ENCODE assay signal across 8 mouse cellular contexts in the genomic region with DNA sequence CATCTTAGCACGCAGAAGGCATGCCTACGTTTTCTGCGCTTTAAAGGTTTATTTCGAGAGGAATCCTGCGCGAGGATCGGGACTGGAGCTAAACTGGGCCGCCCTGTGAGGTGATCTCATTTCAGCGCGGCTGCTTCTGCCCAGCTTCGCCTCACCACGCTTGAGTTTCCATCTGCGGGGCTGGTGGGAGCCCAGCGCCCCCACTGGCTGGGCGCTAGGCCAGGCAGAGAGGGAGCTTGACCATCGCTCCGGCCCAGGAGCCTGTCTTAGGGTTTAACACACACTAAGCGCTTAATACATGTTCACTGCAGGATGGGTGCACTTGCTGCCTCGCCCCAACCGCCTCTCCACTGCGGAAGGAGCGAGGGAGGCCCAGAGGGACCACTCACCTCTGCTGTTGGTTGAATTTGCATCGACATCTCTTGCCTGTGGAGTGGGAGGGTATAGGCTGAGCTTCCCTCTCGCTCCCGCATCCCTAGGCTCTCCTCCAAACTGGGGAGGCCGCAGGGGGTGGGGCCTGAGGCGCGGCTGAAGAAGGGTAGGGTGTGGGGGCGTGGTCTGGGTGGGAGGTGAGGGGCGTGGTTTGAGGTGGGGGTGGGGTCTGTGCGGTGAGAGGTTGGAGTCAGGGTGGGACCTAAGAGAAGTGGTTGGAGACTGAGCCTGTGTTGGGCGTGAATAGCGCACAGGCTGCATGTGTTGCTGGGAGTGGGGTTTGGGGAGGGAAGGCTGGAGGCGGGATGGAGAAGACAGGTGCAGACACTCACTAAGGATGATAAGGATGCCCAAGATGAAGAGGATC. TPM values are rescaled to one million over a fixed set of nuclear protein-coding genes. Genes with fewer than 3 reads are reported as not detected.
DNase-seq lines count a peak whose midpoint lies in the region; ATAC-seq and TF ChIP-seq lines count a peak whose summit lies in the region.

No protein-coding gene starts in this region.

- peak; percentile 60 for DNase-seq in kidney, postnatal 10 days
- no peak for DNase-seq in kidney, postnatal 14 days
- peak; percentile 87 for DNase-seq in cerebellum, adult 18-20 months
- peak; percentile 52 for DNase-seq in forebrain, postnatal 0 days
- no peak for DNase-seq in natural killer cell, adult 2 months (ENCODE audit: low spot score in 2 of 2)

- H3K27me3 ChIP-seq in forebrain, postnatal 0 days (ENCODE audit: insufficient read depth, low read length) = peaks cover 19% of the 10 kb centered on the region
- H3K27me3 ChIP-seq in hindbrain, embryonic 15.5 days = peaks cover 35% of the 10 kb centered on the region
- peaks cover 58% of the 10 kb centered on the region for H3K27me3 ChIP-seq in limb, embryonic 15.5 days
- H3K27me3 ChIP-seq in neural tube, embryonic 12.5 days (replicated peaks) = peaks cover 63% of the 10 kb centered on the region

- peak overlapping the region; percentile 23 for H3K4me3 ChIP-seq in forebrain, postnatal 0 days (ENCODE audit: low read depth, low read length)
- H3K4me3 ChIP-seq in hindbrain, embryonic 15.5 days = peak overlapping the region; percentile 48
- peak overlapping the region; percentile 27 for H3K4me3 ChIP-seq in limb, embryonic 15.5 days
- peak overlapping the region; percentile 9; the same call in 1 of the 2 replicates for H3K4me3 ChIP-seq in neural tube, embryonic 12.5 days

- ATAC-seq in forebrain, postnatal 0 days = peak; percentile 6; the same call in 1 of the 2 replicates
- no peak for ATAC-seq in hindbrain, embryonic 15.5 days (ENCODE audit: low FRiP score, low read depth)
- ATAC-seq in limb, embryonic 15.5 days (ENCODE audit: insufficient number of reproducible peaks, low FRiP score, low TSS enrichment, low read depth) = no peak
- ATAC-seq in neural tube, embryonic 12.5 days (ENCODE audit: low FRiP score, low read depth) = peak; percentile 18; the same call in 1 of the 2 replicates

- H3K4me1 ChIP-seq in forebrain, postnatal 0 days (ENCODE audit: insufficient read depth) = peaks cover 16% of the 10 kb centered on the region
- H3K4me1 ChIP-seq in hindbrain, embryonic 15.5 days (replicated peaks) = peaks cover 44% of the 10 kb centered on the region
- H3K4me1 ChIP-seq in limb, embryonic 15.5 days = peaks cover 73% of the 10 kb centered on the region
- H3K4me1 ChIP-seq in neural tube, embryonic 12.5 days = peaks cover 52% of the 10 kb centered on the region

- WGBS in forebrain, postnatal 0 days = 4% methylated on average over 34 of the region's 34 CpGs
- WGBS in hindbrain, embryonic 15.5 days = under 1% methylated on average over 34 of the region's 34 CpGs
- 3% methylated on average over 34 of the region's 34 CpGs for WGBS in limb, embryonic 15.5 days
- 1% methylated on average over 34 of the region's 34 CpGs for WGBS in neural tube, embryonic 12.5 days

- H3K4me2 ChIP-seq in forebrain, postnatal 0 days (ENCODE audit: low read depth) = peak overlapping the region; percentile 65
- H3K4me2 ChIP-seq in hindbrain, embryonic 15.5 days = peak overlapping the region; percentile 61
- H3K4me2 ChIP-seq in limb, embryonic 15.5 days = peak overlapping the region; percentile 39
- peak overlapping the region; percentile 58 for H3K4me2 ChIP-seq in neural tube, embryonic 12.5 days (replicated peaks)

- no peaks in the 10 kb centered on the region for H3K9me3 ChIP-seq in forebrain, postnatal 0 days (ENCODE audit: low read length)
- no peaks in the 10 kb centered on the region for H3K9me3 ChIP-seq in hindbrain, embryonic 15.5 days
- no peaks in the 10 kb centered on the region for H3K9me3 ChIP-seq in limb, embryonic 15.5 days
- H3K9me3 ChIP-seq in neural tube, embryonic 12.5 days = no peaks in the 10 kb centered on the region

- H3K9ac ChIP-seq in forebrain, postnatal 0 days = peak overlapping the region; percentile 22; the same call in 1 of the 2 replicates
- H3K9ac ChIP-seq in hindbrain, embryonic 15.5 days = 0 out of 2 replicates have a peak overlapping the region, but pooled peaks have one; percentile 3
- H3K9ac ChIP-seq in limb, embryonic 15.5 days = 0 out of 2 replicates have a peak overlapping the region, but pooled peaks have one; percentile 15
- H3K9ac ChIP-seq in neural tube, embryonic 12.5 days = no peak overlapping the region

- no peaks in the 10 kb centered on the region for H3K36me3 ChIP-seq in forebrain, postnatal 0 days (ENCODE audit: insufficient read depth)
- no peaks in the 10 kb centered on the region for H3K36me3 ChIP-seq in hindbrain, embryonic 15.5 days
- H3K36me3 ChIP-seq in limb, embryonic 15.5 days = no peaks in the 10 kb centered on the region
- no peaks in the 10 kb centered on the region for H3K36me3 ChIP-seq in neural tube, embryonic 12.5 days

- no peak overlapping the region for H3K27ac ChIP-seq in forebrain, postnatal 0 days (ENCODE audit: low read depth, low read length)
- no peak overlapping the region for H3K27ac ChIP-seq in hindbrain, embryonic 15.5 days (replicated peaks)
- H3K27ac ChIP-seq in limb, embryonic 15.5 days = peak overlapping the region; percentile 40; the same call in 1 of the 2 replicates
- H3K27ac ChIP-seq in neural tube, embryonic 12.5 days = no peak overlapping the region

- peak; percentile 36 for TF ChIP-seq CTCF in forebrain, postnatal 0 days (IDR thresholded peaks at IDR 0.05; ENCODE audit: low read depth)

RNA-seq across cellular contexts. Expression of gene Fxyd7, which starts 1.6 kb away (rescaled TPM):
- total RNA-seq in forebrain, postnatal 0 days (2014; rRNA removed) = 74.3 and 92.0 TPM in 2 replicates
- 167 and 231 TPM in 2 replicates for polyA plus RNA-seq in forebrain, postnatal 0 days (2015; fragmentation: Nextera tagmentation; extraction: Ambion mirVana)
- 265 and 282 TPM in 2 replicates for polyA plus RNA-seq in hindbrain, embryonic 15.5 days (2015; fragmentation: Nextera tagmentation; extraction: Ambion mirVana)
- polyA plus RNA-seq in limb, embryonic 15.5 days (2015; fragmentation: Nextera tagmentation; extraction: Ambion mirVana) = 13.1 and 19.0 TPM in 2 replicates
- 64.5 and 79.5 TPM in 2 replicates for polyA plus RNA-seq in neural tube, embryonic 12.5 days (2016; fragmentation: Nextera tagmentation; extraction: Ambion mirVana)

RNA-seq across cellular contexts. Expression of gene Fxyd1, which starts 4.2 kb away (rescaled TPM):
- total RNA-seq in forebrain, postnatal 0 days (2014; rRNA removed) = 14.9 and 19.5 TPM in 2 replicates
- 56.8 and 66.3 TPM in 2 replicates for polyA plus RNA-seq in forebrain, postnatal 0 days (2015; fragmentation: Nextera tagmentation; extraction: Ambion mirVana)
- polyA plus RNA-seq in hindbrain, embryonic 15.5 days (2015; fragmentation: Nextera tagmentation; extraction: Ambion mirVana) = 46.2 and 55.7 TPM in 2 replicates
- polyA plus RNA-seq in limb, embryonic 15.5 days (2015; fragmentation: Nextera tagmentation; extraction: Ambion mirVana) = 107 and 155 TPM in 2 replicates
- polyA plus RNA-seq in neural tube, embryonic 12.5 days (2016; fragmentation: Nextera tagmentation; extraction: Ambion mirVana) = 24.1 and 26.5 TPM in 2 replicates

RNA-seq across cellular contexts. Expression of gene Lgi4, which starts 6.3 kb away (rescaled TPM):
- 1.1 and 1.6 TPM in 2 replicates for total RNA-seq in forebrain, postnatal 0 days (2014; rRNA removed)
- polyA plus RNA-seq in forebrain, postnatal 0 days (2015; fragmentation: Nextera tagmentation; extraction: Ambion mirVana) = 0.68 and 0.98 TPM in 2 replicates
- 0.57 and 1.0 TPM in 2 replicates for polyA plus RNA-seq in hindbrain, embryonic 15.5 days (2015; fragmentation: Nextera tagmentation; extraction: Ambion mirVana)
- 0.58 and 0.88 TPM in 2 replicates for polyA plus RNA-seq in limb, embryonic 15.5 days (2015; fragmentation: Nextera tagmentation; extraction: Ambion mirVana)
- polyA plus RNA-seq in neural tube, embryonic 12.5 days (2016; fragmentation: Nextera tagmentation; extraction: Ambion mirVana) = 4.7 and 6.1 TPM in 2 replicates

RNA-seq across cellular contexts. Expression of gene Fxyd5, which starts 10.6 kb away (rescaled TPM):
- total RNA-seq in forebrain, postnatal 0 days (2014; rRNA removed) = 10.9 and 19.9 TPM in 2 replicates
- polyA plus RNA-seq in forebrain, postnatal 0 days (2015; fragmentation: Nextera tagmentation; extraction: Ambion mirVana) = 25.1 and 30.4 TPM in 2 replicates
- 19.2 and 26.8 TPM in 2 replicates for polyA plus RNA-seq in hindbrain, embryonic 15.5 days (2015; fragmentation: Nextera tagmentation; extraction: Ambion mirVana)
- 42.3 and 52.6 TPM in 2 replicates for polyA plus RNA-seq in limb, embryonic 15.5 days (2015; fragmentation: Nextera tagmentation; extraction: Ambion mirVana)
- polyA plus RNA-seq in neural tube, embryonic 12.5 days (2016; fragmentation: Nextera tagmentation; extraction: Ambion mirVana) = 12.5 and 15.4 TPM in 2 replicates

RNA-seq across cellular contexts. Expression of gene Fxyd3, which starts 23.7 kb away (rescaled TPM):
- not detected in 2 replicates for total RNA-seq in forebrain, postnatal 0 days (2014; rRNA removed)
- not detected in 2 replicates for polyA plus RNA-seq in forebrain, postnatal 0 days (2015; fragmentation: Nextera tagmentation; extraction: Ambion mirVana)
- polyA plus RNA-seq in hindbrain, embryonic 15.5 days (2015; fragmentation: Nextera tagmentation; extraction: Ambion mirVana) = 0.31 TPM in 1 of 2 replicates, not detected in the other
- 76.1 and 91.8 TPM in 2 replicates for polyA plus RNA-seq in limb, embryonic 15.5 days (2015; fragmentation: Nextera tagmentation; extraction: Ambion mirVana)
- polyA plus RNA-seq in neural tube, embryonic 12.5 days (2016; fragmentation: Nextera tagmentation; extraction: Ambion mirVana) = 7.1 and 7.8 TPM in 2 replicates

Comparison
In these comparisons a context has a peak if more than half of its experiments do, and no peak if none do; other contexts are left out.
1. DNase-seq: peak in kidney, postnatal 10 days (single experiment), cerebellum, adult 18-20 months (2 of 2) and forebrain, postnatal 0 days (single experiment); none in kidney, postnatal 14 days (single experiment) and natural killer cell, adult 2 months (0 of 2).
2. ATAC-seq: peak in forebrain, postnatal 0 days (single experiment) and neural tube, embryonic 12.5 days (single experiment); none in hindbrain, embryonic 15.5 days (single experiment) and limb, embryonic 15.5 days (single experiment).
3. Peak in every context shown above with its lines, with median percentiles within 50 percentile points of each other: H3K4me2 ChIP-seq and H3K4me3 ChIP-seq.